Mouse (Mus musculus) neural tube, embryonic 12.5 days (tissue): ENCODE measurements at regions not wholly inside any gene's neighbourhood (a gene's known extent, or its start where the extent isn't known, plus 50 kb on each side); places are given as distances from the start of the nearest gene placed in this dataset.
A peak's percentile ranks its signal among the peaks of the same experiment; 100 is the strongest.

Source experiments
- ATAC-seq: fragments of 200-750 bp; cut with Nextera tagmentation; 2 replicates; pipeline ENCODE4 v1.8.0; 2017; ENCODE audit warnings: low read depth, mild to moderate bottlenecking, moderate TSS enrichment, moderate library complexity; ENCODE audit not compliant: low FRiP score
- H3K27ac ChIP-seq: fragments of 300-500 bp; sonication (generic); 2 replicates; pipeline ENCODE4 v1.5.1; 2016
- H3K27me3 ChIP-seq: fragments of 300-500 bp; sonication (generic); replicated peaks from 2 replicates; pipeline ENCODE4 v1.6.1; 2016; ENCODE audit warnings: mild to moderate bottlenecking
- H3K36me3 ChIP-seq: fragments of 300-500 bp; sonication (generic); 2 replicates; pipeline ENCODE4 v1.6.1; 2016; ENCODE audit warnings: mild to moderate bottlenecking
- H3K4me1 ChIP-seq: fragments of 300-500 bp; sonication (generic); 2 replicates; pipeline ENCODE4 v1.6.1; 2016
- H3K4me2 ChIP-seq: fragments of 300-500 bp; sonication (generic); replicated peaks from 2 replicates; pipeline ENCODE4 v1.6.1; 2016; ENCODE audit warnings: mild to moderate bottlenecking
- H3K4me3 ChIP-seq: fragments of 300-500 bp; sonication (generic); 2 replicates; pipeline ENCODE4 v1.5.1; 2016
- H3K9ac ChIP-seq: fragments of 300-500 bp; sonication (generic); 2 replicates; pipeline ENCODE4 v1.6.1; 2016; ENCODE audit warnings: mild to moderate bottlenecking
- H3K9me3 ChIP-seq: fragments of 300-500 bp; sonication (generic); 2 replicates; pipeline ENCODE4 v1.6.1; 2016; ENCODE audit warnings: mild to moderate bottlenecking
- WGBS: fragments of 180-500 bp; shearing (Covaris S2); methylation state at CpG from one replicate; pipeline ENCODE4 v1.1.7; 2016; 5-methylcytosine and 5-hydroxymethylcytosine counted together

DNA sequence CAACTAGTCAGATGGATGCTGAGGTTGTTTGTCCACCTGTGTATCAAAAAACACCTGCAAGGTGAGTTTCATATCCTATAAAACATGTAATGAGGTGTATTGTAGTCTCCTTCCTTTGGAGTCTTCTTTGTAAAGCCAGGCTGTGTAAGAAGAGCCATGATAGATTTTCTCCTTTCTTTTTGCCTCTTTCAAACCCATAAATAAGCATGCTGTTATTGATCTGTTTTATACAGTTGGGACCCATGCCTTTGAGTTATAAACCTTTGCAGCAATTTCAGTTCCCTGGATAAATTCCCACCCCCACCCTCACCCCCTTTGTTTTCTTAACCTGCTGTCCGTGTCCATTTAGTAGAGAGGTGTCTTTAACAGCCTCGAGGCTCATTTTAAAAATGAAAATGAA is 131.0 kb upstream of the Rgs17 start:
- WGBS, result 62% methylated on average over 2 of the region's 2 CpGs
- peak; percentile 50; the same call in 1 of the 2 replicates for ATAC-seq
- H3K9ac ChIP-seq, result no peak overlapping the region
- H3K27ac ChIP-seq, result no peak overlapping the region
- no peaks in the 10 kb centered on the region for H3K4me1 ChIP-seq
- no peaks in the 10 kb centered on the region for H3K9me3 ChIP-seq
- H3K4me3 ChIP-seq, result no peak overlapping the region
- no peak overlapping the region for H3K4me2 ChIP-seq
- H3K27me3 ChIP-seq, result no peaks in the 10 kb centered on the region
- H3K36me3 ChIP-seq, result no peaks in the 10 kb centered on the region

DNA sequence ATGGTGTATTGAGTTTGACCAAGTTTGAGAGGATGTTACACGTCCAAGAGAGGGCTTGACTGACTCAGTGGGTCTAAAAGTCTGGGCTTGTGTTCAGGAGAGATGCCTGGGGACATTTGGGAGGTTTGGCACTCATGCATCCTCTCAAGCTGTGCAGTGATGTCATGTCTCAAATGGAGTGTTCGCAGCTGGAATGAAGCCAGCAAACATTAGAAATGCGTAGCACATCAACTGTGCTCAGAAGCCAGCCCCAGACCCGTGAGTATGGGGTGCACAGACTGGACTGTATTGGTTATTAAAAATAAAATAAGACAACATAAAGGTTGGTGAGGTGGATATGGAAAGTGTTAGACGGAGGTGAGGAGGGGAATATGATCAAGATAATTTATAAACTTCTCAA is 121.2 kb upstream of the Rgs17 start:
- Histone ChIP-seq H3K9me3 (no peaks in the 10 kb centered on the region), H3K27ac (no peak overlapping the region), H3K4me3 (no peak overlapping the region), H3K9ac (no peak overlapping the region), H3K4me2 (no peak overlapping the region), H3K4me1 (no peaks in the 10 kb centered on the region), H3K36me3 (no peaks in the 10 kb centered on the region), H3K27me3 (no peaks in the 10 kb centered on the region)
- WGBS, result 79% methylated on average over 5 of the region's 5 CpGs
- ATAC-seq, result no peak

DNA sequence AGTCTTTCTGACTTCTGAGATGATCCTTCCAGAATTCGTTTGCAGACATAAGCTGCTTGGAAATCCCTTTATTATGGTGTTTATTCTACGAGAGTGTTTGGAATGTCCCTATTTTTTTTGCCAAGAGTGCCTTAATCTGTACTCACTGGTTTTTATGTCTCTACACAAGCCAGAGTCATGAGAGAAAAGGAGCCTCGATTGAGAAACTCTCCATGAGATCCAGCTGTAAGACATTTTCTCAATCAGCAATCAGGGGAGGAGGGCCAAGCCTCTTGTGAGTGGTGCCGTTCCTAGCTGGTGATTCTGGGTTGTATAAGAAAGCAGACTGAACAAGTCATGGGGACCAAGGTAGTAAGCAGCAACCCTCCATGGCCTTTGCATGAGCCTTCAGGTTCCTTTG is 117.6 kb upstream of the Rgs17 start:
- ATAC-seq, result no peak
- no peak overlapping the region for H3K9ac ChIP-seq
- no peaks in the 10 kb centered on the region for H3K9me3 ChIP-seq
- no peaks in the 10 kb centered on the region for H3K27me3 ChIP-seq
- no peaks in the 10 kb centered on the region for H3K4me1 ChIP-seq
- no peak overlapping the region for H3K4me3 ChIP-seq
- WGBS, result 79% methylated on average over 4 of the region's 4 CpGs
- H3K4me2 ChIP-seq, result no peak overlapping the region
- no peak overlapping the region for H3K27ac ChIP-seq
- H3K36me3 ChIP-seq, result no peaks in the 10 kb centered on the region

DNA sequence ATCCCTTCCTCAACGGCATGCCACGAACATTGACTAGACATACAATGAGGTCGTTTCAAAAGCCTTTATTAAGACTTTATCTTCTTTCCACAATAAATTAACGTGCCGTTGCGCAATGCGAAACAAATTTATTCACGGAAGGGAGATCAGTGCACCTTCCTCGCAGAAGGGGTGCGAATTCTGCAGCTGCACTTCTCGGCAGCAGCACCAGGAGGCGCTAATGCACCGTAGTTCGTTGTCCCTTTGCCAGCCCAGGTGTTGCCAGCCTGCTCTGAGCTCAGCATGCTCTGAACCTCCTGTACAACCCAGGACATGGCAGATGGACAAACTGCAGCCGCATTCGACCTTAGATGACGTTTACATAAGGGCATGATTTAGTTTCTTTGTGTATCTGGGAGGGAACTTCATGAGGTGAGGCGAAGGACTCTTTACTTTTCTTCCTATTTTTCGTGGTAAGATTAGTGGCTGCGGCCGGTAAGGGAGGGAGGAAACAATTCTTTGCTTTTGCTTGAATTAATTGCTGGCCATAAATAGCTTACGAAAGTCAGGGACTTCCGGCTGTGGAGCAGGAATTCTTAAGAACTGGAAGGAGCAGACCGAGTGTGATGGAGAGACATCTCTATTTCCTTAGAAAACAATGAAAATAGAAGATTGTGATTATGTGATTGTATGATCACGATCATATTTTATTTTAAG is 113.7 kb upstream of the Rgs17 start:
- peak overlapping the region; percentile 41 for H3K4me2 ChIP-seq
- no peaks in the 10 kb centered on the region for H3K36me3 ChIP-seq
- ATAC-seq, result peak; percentile 90
- H3K9ac ChIP-seq, result no peak overlapping the region
- H3K4me1 ChIP-seq, result no peaks in the 10 kb centered on the region
- no peak overlapping the region for H3K27ac ChIP-seq
- no peaks in the 10 kb centered on the region for H3K27me3 ChIP-seq
- no peak overlapping the region for H3K4me3 ChIP-seq
- WGBS, result 24% methylated on average over 25 of the region's 25 CpGs
- H3K9me3 ChIP-seq, result no peaks in the 10 kb centered on the region

DNA sequence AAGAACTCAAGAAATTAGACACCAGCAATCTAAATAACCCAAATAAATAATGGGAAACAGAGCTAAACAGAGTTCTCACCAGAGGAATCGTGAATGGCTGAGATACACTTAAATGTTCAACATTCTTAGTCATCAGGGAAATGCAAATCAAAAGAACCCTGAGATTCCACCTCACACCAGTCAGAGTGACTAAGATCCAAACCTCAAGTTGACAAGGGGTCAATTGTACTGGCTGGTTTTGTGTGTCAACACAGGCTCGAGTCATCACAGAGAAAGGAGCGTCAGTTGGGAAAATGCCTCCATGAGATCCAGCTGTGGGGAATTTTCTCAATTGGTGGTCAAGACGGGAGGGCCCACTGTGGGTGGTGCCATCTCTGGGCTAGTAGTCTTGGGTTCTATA is 110.3 kb upstream of the Rgs17 start:
- no peaks in the 10 kb centered on the region for H3K4me1 ChIP-seq
- H3K9ac ChIP-seq, result no peak overlapping the region
- no peak overlapping the region for H3K4me2 ChIP-seq
- no peak overlapping the region for H3K27ac ChIP-seq
- 78% methylated on average over 4 of the region's 4 CpGs for WGBS
- H3K9me3 ChIP-seq, result no peaks in the 10 kb centered on the region
- H3K4me3 ChIP-seq, result no peak overlapping the region
- no peaks in the 10 kb centered on the region for H3K36me3 ChIP-seq
- no peaks in the 10 kb centered on the region for H3K27me3 ChIP-seq
- ATAC-seq, result no peak

DNA sequence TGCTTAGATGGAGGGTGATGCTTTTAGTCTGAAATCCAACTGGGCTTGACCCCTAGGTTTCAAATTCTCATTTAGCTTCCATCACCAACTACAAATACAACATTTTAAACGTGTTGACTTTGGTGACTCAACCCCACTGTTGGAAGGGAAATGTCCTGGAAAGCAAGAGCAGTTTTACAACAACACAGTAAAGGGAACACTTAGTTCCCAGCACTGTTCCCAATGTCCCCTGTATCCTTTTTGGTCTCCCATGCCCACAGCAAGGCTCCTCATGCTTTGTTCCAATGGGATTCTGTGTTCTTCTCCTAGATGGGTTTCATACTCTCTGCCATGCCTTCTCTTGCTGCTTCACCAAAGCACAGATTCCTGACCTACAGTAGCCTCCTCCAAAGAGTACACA is 105.4 kb upstream of the Rgs17 start:
- no peaks in the 10 kb centered on the region for H3K9me3 ChIP-seq
- 47% methylated on average over 1 of the region's 1 CpGs for WGBS
- H3K4me2 ChIP-seq, result no peak overlapping the region
- no peak overlapping the region for H3K9ac ChIP-seq
- H3K27me3 ChIP-seq, result no peaks in the 10 kb centered on the region
- H3K27ac ChIP-seq, result no peak overlapping the region
- ATAC-seq, result no peak
- no peaks in the 10 kb centered on the region for H3K36me3 ChIP-seq
- no peaks in the 10 kb centered on the region for H3K4me1 ChIP-seq
- no peak overlapping the region for H3K4me3 ChIP-seq

DNA sequence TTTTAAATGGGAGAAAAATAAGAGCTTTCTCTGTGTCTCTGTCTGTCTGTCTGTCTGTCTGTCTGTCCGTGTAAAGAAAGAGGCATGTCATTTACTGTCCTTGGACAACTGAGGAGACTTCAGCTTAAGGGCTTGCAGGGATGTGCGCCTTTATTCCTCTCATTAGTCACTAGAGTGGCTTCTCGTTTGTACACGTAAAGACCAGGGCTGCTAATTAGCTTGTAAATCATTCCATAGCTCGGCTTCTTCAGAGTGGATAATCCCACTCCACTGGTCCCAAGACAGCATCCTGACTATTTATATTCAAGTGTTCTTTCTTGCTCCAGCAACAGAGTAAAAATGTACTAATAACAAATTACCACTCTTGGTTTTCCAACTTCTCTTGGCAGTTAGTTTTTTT is 104.1 kb upstream of the Rgs17 start:
- Histone ChIP-seq H3K4me2 (no peak overlapping the region), H3K4me1 (no peaks in the 10 kb centered on the region), H3K27ac (no peak overlapping the region), H3K4me3 (no peak overlapping the region), H3K9me3 (no peaks in the 10 kb centered on the region), H3K36me3 (no peaks in the 10 kb centered on the region), H3K9ac (no peak overlapping the region), H3K27me3 (no peaks in the 10 kb centered on the region)
- ATAC-seq, result no peak
- 48% methylated on average over 5 of the region's 5 CpGs for WGBS

DNA sequence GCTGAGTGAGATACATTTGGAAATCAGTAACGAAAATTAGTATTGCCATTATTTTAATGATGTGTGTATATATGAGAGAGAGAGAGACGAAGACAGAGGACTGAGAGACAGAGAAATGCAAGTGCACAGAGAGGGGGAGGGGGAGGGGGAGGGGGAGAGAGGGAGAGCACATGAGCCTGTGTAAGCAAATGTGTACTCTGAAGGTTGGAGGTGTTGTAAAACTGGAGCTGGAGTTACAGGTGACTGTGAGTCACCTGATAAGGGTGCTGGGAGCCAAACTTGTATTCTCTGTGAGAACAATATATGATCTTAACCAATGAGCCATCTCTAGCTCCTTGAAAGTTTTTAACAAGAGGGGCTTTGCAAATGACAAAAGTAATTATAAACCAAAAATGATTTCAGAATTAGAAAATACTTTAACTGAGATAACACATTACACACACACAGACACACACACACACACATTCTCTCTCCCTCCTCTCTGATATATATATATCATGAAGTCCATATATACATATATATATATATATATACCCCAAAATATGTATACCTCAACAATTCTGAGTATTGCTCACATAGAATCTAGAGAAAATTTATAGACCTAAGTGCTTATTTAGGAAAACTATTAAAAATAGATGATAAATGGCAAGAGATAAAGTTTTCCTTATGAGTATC is 100.5 kb upstream of the Rgs17 start:
- no peak for ATAC-seq
- Histone ChIP-seq H3K27me3 (no peaks in the 10 kb centered on the region), H3K36me3 (no peaks in the 10 kb centered on the region), H3K4me3 (no peak overlapping the region), H3K27ac (no peak overlapping the region), H3K9me3 (no peaks in the 10 kb centered on the region), H3K4me1 (no peaks in the 10 kb centered on the region), H3K4me2 (no peak overlapping the region), H3K9ac (no peak overlapping the region)
- 88% methylated on average over 2 of the region's 2 CpGs for WGBS

DNA sequence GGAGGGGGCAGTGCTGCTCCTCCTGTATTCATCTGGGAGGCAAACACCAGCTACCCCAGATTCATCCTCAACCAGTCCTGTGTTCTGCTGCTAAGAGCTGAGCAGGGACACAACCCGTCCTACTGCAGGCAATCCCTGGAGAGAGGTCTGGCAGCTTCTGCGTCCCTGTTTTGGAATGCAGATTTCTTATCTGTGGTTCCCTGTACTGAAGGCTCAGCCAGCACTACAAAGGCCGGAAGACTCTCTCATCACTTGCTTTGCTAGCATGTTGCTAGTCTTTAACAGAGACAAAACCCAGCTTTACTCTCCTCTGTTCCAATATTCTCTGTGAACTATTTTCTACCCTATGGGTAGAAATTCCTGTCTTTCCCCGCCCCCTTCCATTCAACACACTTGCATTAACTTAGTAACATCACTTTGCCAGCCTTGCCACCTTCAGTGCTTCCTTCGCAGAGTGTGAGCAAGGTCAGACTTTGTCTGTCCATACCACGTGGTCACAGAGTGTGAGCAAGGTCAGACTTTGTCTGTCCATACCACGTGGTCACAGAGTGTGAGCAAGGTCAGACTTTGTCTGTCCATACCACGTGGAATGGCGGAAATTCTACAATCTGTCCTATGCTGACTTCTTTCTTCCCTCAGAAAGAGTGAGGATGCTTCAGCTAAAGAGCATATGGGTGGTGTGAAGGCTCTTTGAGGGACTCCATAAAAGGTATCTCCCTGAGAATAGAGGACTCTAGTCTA is 98.9 kb upstream of the Rgs17 start:
- Histone ChIP-seq H3K9me3 (no peaks in the 10 kb centered on the region), H3K36me3 (no peaks in the 10 kb centered on the region), H3K9ac (no peak overlapping the region), H3K4me2 (no peak overlapping the region), H3K27ac (no peak overlapping the region), H3K27me3 (no peaks in the 10 kb centered on the region), H3K4me3 (no peak overlapping the region), H3K4me1 (no peaks in the 10 kb centered on the region)
- 60% methylated on average over 9 of the region's 9 CpGs for WGBS
- ATAC-seq, result no peak

DNA sequence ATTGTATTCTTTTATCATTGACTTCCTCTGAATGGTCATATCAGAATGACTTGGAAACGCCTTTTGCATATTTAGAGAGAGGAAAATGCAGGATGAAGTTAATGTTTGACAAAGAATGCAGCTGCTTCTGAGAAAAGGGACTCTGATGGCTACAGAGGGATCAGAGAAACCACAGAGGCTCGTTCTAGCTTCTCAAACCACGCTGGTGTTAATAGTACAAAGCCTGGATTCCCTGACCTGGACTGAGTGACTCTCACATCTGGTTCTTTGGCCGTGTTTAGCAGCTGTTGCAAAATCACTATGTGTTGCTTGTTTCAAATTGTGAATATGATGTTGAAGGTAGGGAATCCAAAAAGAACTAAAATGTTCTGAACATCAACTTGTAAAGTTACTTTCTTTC is 91.5 kb upstream of the Rgs17 start:
- WGBS, result 77% methylated on average over 4 of the region's 4 CpGs
- Histone ChIP-seq H3K27ac (no peak overlapping the region), H3K4me1 (no peaks in the 10 kb centered on the region), H3K27me3 (no peaks in the 10 kb centered on the region), H3K4me3 (no peak overlapping the region), H3K9me3 (no peaks in the 10 kb centered on the region), H3K36me3 (no peaks in the 10 kb centered on the region), H3K9ac (no peak overlapping the region), H3K4me2 (no peak overlapping the region)
- no peak for ATAC-seq

DNA sequence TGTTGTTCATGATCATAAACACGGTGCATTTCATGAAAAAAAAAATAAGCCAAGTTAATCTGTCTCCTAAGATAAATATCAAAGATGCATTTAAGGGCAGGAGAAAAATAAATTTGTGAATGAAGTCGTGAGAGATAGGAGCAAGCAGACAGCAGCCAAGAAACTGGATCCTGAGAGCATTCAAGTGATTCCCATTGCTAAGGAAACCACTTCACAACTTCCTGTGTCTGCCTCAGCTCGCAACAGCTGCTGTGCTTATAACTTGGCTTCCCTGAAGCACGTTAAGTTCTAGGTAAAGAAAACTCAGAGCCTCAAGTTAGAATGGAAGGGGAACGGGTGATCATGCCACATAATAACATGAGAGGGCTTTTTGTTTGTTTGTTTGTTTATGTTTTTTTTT is 89.3 kb upstream of the Rgs17 start:
- Histone ChIP-seq H3K9me3 (no peaks in the 10 kb centered on the region), H3K27ac (no peak overlapping the region), H3K4me3 (no peak overlapping the region), H3K27me3 (no peaks in the 10 kb centered on the region), H3K4me1 (no peaks in the 10 kb centered on the region), H3K4me2 (no peak overlapping the region), H3K36me3 (no peaks in the 10 kb centered on the region), H3K9ac (no peak overlapping the region)
- 77% methylated on average over 5 of the region's 5 CpGs for WGBS
- no peak for ATAC-seq

DNA sequence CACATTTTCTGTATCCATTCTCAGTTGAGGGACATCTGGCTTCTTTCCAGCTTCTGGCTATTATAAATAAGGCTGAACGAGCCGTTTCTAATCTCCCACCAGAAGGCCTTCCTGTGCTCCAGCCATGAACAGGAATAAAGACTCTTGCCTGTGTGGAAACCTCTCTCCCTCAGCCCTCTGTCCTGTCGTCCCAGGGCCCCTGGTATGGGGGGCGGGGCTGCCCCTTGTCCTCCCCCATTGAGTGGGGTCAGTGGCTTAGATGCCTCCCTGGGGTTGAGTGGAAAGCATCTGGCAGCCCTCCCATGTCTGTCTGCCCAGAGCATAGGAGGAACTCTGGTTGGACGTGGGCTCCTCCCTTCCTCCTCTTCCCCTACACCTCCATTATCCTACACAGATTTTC is 88.8 kb upstream of the Rgs17 start:
- no peak for ATAC-seq
- Histone ChIP-seq H3K4me3 (no peak overlapping the region), H3K4me2 (no peak overlapping the region), H3K4me1 (no peaks in the 10 kb centered on the region), H3K9me3 (no peaks in the 10 kb centered on the region), H3K36me3 (no peaks in the 10 kb centered on the region), H3K27ac (no peak overlapping the region), H3K9ac (no peak overlapping the region), H3K27me3 (no peaks in the 10 kb centered on the region)
- 53% methylated on average over 5 of the region's 5 CpGs for WGBS
